Mouse (Mus musculus) heart, adult 2 months (tissue): ENCODE data around the gene Slc2a4. TPM values are rescaled to one million over a fixed set of nuclear protein-coding genes. Genes with fewer than 3 reads are reported as not detected.

Experiments used
- DNase-seq, 2 experiments: peaks; one replicate each; pipeline ENCODE4 v3.0.0; 2021
- H3K27ac ChIP-seq: fragments of 200-600 bp; 2 replicates; pipeline ENCODE4 v1.8.1; 2022
- H3K27me3 ChIP-seq: fragments of 200-500 bp; 2 replicates; pipeline ENCODE4 v1.6.1; 2012; ENCODE audit warnings: mild to moderate bottlenecking, low read length, inconsistent platforms, mixed read lengths; ENCODE audit not compliant: control insufficient read depth, insufficient read depth
- H3K36me3 ChIP-seq: fragments of 200-500 bp; 2 replicates; pipeline ENCODE4 v1.6.1; 2012; ENCODE audit warnings: low read length, inconsistent platforms; ENCODE audit not compliant: control insufficient read depth, insufficient read depth
- H3K4me1 ChIP-seq: fragments of 200-500 bp; 2 replicates; pipeline ENCODE4 v1.6.1; 2011; ENCODE audit warnings: low read length; ENCODE audit not compliant: control insufficient read depth, insufficient read depth
- H3K4me3 ChIP-seq: fragments of 200-600 bp; 2 replicates; pipeline ENCODE4 v1.8.1; 2022
- H3K79me2 ChIP-seq: fragments of 200-500 bp; replicated peaks from 2 replicates; pipeline ENCODE4 v1.6.1; 2012; ENCODE audit warnings: mild to moderate bottlenecking, inconsistent platforms, low read length, moderate library complexity, mixed read lengths; ENCODE audit not compliant: control insufficient read depth, insufficient read depth
- H3K9ac ChIP-seq: fragments of 200-500 bp; 2 replicates; pipeline ENCODE4 v1.6.1; 2012; ENCODE audit warnings: low read depth, mild to moderate bottlenecking, control low read depth, inconsistent platforms, low read length, mixed read lengths
- CTCF ChIP-seq: fragments of 200-600 bp; IDR thresholded peaks from 2 replicates; pipeline ENCODE4 v1.8.1; 2022; ENCODE audit warnings: antibody characterized with exemption, mild to moderate bottlenecking, moderate library complexity
- EP300 ChIP-seq: fragments of 200-500 bp; IDR thresholded peaks from 2 replicates; pipeline ENCODE4 v1.6.1; 2011; ENCODE audit warnings: low read depth, low read length, control low read depth; ENCODE audit not compliant: insufficient read depth
- POLR2A ChIP-seq: fragments of 200-500 bp; IDR thresholded peaks from 2 replicates; pipeline ENCODE4 v1.6.1; 2011; ENCODE audit warnings: mild to moderate bottlenecking, low read depth, low read length, control low read depth; ENCODE audit not compliant: insufficient read depth
- WGBS: fragments of 180-500 bp; shearing (Covaris S2); methylation state at CpG from one replicate; pipeline ENCODE4 v1.1.7; 2018; 5-methylcytosine and 5-hydroxymethylcytosine counted together
- intact Hi-C: fragments of 180-260 bp; cut with DNase I; formaldehyde crosslinking; loops from one replicate; pipeline ENCODE4 v1.15.1; 2025
- polyA plus RNA-seq: library from polyadenylated mRNA; depleted of rRNA; stranded (reverse); fragments of >200 nt; gene quantifications from 2 replicates; pipeline ENCODE4 v1.2.3, GENCODE M21; 2012
- total RNA-seq, 2 experiments: library from RNA; stranded (reverse); gene quantifications; 2 replicates each; pipeline ENCODE4 v1.2.3; 2021

Slc2a4 gene
- total and polyA plus RNA-seq, 3 experiments = 363 to 516 (median 456) TPM

GRCm38 (mm10) chr11:69939731-69940130 is 8.3 kb downstream of the Slc2a4 start:
- Histone ChIP-seq H3K79me2 (no peaks in the 10 kb centered on the region), H3K27ac (peak overlapping the region; percentile 71), H3K4me3 (no peak overlapping the region), H3K36me3 (peaks cover 4% of the 10 kb centered on the region; the same call in 1 of the 2 replicates), H3K27me3 (no peaks in the 10 kb centered on the region), H3K9ac (no peak overlapping the region), H3K4me1 (peaks cover 9% of the 10 kb centered on the region)
- DNase-seq = no peak
- WGBS = 90% methylated on average over 17 of the region's 17 CpGs
- TF ChIP-seq POLR2A (0 out of 2 replicates have a peak, but pooled peaks have one; percentile 5), EP300 (no peak), CTCF (no peak)
- intact Hi-C loops = no loop called here

GRCm38 (mm10) chr11:69939181-69939580 is 8.8 kb downstream of the Slc2a4 start:
- no peaks in the 10 kb centered on the region for H3K79me2 ChIP-seq
- TF ChIP-seq POLR2A (peak; percentile 5; the same call in 1 of the 2 replicates), EP300 (no peak), CTCF (no peak)
- 49% methylated on average over 5 of the region's 5 CpGs for WGBS
- peaks cover 1% of the 10 kb centered on the region; the same call in 1 of the 2 replicates for H3K36me3 ChIP-seq
- H3K9ac ChIP-seq = no peak overlapping the region
- H3K4me1 ChIP-seq = peaks cover 11% of the 10 kb centered on the region
- DNase-seq = no peak
- intact Hi-C loops = no loop called here
- H3K4me3 ChIP-seq = no peak overlapping the region
- no peaks in the 10 kb centered on the region for H3K27me3 ChIP-seq
- H3K27ac ChIP-seq = peak overlapping the region; percentile 71

- 47% methylated on average over 9 of the region's 9 CpGs for WGBS
- DNase-seq = no peak
- Histone ChIP-seq H3K36me3 (no peaks in the 10 kb centered on the region), H3K79me2 (no peaks in the 10 kb centered on the region), H3K9ac (no peak overlapping the region), H3K4me3 (no peak overlapping the region), H3K4me1 (peaks cover 11% of the 10 kb centered on the region), H3K27me3 (no peaks in the 10 kb centered on the region), H3K27ac (peak overlapping the region; percentile 71)
- intact Hi-C loops = loop anchor here (1.0 kb wide), 1 partner anchor 8 kb away; no protein-coding TSS in a partner anchor
- TF ChIP-seq CTCF = no peak
- no peak for TF ChIP-seq EP300
- TF ChIP-seq POLR2A = peak; percentile 31; the same call in 1 of the 2 replicates
Observed at GRCm38 (mm10) chr11:69938401-69938979, 9.5 kb downstream of the Slc2a4 start.

- peak overlapping the region; percentile 71 for H3K27ac ChIP-seq
- WGBS = 57% methylated on average over 5 of the region's 5 CpGs
- no peaks in the 10 kb centered on the region for H3K27me3 ChIP-seq
- DNase-seq = no peak
- TF ChIP-seq POLR2A (no peak), EP300 (no peak), CTCF (no peak)
- intact Hi-C loops = loop anchor here (1.0 kb wide), 1 partner anchor 8 kb away; no protein-coding TSS in a partner anchor
- H3K4me3 ChIP-seq = no peak overlapping the region
- H3K79me2 ChIP-seq = no peaks in the 10 kb centered on the region
- H3K4me1 ChIP-seq = peaks cover 11% of the 10 kb centered on the region
- H3K9ac ChIP-seq = peak overlapping the region; percentile 34
- H3K36me3 ChIP-seq = no peaks in the 10 kb centered on the region
Observed at GRCm38 (mm10) chr11:69937834-69938233, 10.2 kb downstream of the Slc2a4 start.

GRCm38 (mm10) chr11:69937385-69937784 is 10.6 kb downstream of the Slc2a4 start:
- Histone ChIP-seq H3K4me1 (peaks cover 11% of the 10 kb centered on the region), H3K9ac (peak overlapping the region; percentile 34), H3K4me3 (no peak overlapping the region), H3K79me2 (no peaks in the 10 kb centered on the region), H3K27ac (peak overlapping the region; percentile 71), H3K36me3 (no peaks in the 10 kb centered on the region), H3K27me3 (no peaks in the 10 kb centered on the region)
- WGBS = 21% methylated on average over 4 of the region's 4 CpGs
- TF ChIP-seq CTCF = no peak
- 0 out of 2 replicates have a peak, but pooled peaks have one; percentile 23 for TF ChIP-seq POLR2A
- intact Hi-C loops = no loop called here
- DNase-seq = peak; percentile 67 to 71

- DNase-seq = peak; percentile 38 to 53
- Histone ChIP-seq H3K27me3 (no peaks in the 10 kb centered on the region), H3K9ac (peak overlapping the region; percentile 81), H3K36me3 (no peaks in the 10 kb centered on the region), H3K27ac (peak overlapping the region; percentile 71), H3K4me1 (peaks cover 11% of the 10 kb centered on the region), H3K79me2 (no peaks in the 10 kb centered on the region), H3K4me3 (peak overlapping the region; percentile 50; the same call in 1 of the 2 replicates)
- intact Hi-C loops = no loop called here
- 33% methylated on average over 9 of the region's 9 CpGs for WGBS
- no peak for TF ChIP-seq POLR2A
- TF ChIP-seq CTCF = no peak
- no peak for TF ChIP-seq EP300
Observed at GRCm38 (mm10) chr11:69936714-69937347, 11.2 kb downstream of the Slc2a4 start.
